Mouse (Mus musculus): Measurements from ENCODE around the gene Cypt12.

Cypt12 gene

GRCm38 (mm10) chr3:17948299-17948698, at the start of gene Cypt12:
TSS of gene Cypt12 (plus strand) at chr3:17948410.
- no peak for DNase-seq (ENCODE audit: low read depth)

GRCm38 (mm10) chr3:17913796-17914195, 34.4 kb upstream of the Cypt12 start:
- DNase-seq (ENCODE audit: low read depth): no peak

- no peak for DNase-seq (ENCODE audit: low read depth)
These were observed 8.0 kb upstream of the Cypt12 start for GRCm38 (mm10) chr3:17940206-17940605.

All from c-Kit-positive CD71-positive TER-119-negative erythroid progenitor cells, embryonic 14.5 days (primary cell).